Mouse (Mus musculus) heart, embryonic 11.5 days (tissue): ENCODE results near the gene Ell3. TPM values are rescaled to one million over a fixed set of nuclear protein-coding genes. Genes with fewer than 3 reads are reported as not detected.

ENCODE experiments used
- ATAC-seq: fragments of 200-750 bp; cut with Nextera tagmentation; replicated peaks from 2 replicates; pipeline ENCODE4 v1.8.0; 2017; ENCODE audit warnings: moderate library complexity; ENCODE audit not compliant: insufficient number of reproducible peaks, low FRiP score, low TSS enrichment
- H3K27ac ChIP-seq: fragments of 300-500 bp; sonication (generic); 2 replicates; pipeline ENCODE4 v1.5.1; 2014; ENCODE audit warnings: mild to moderate bottlenecking, low read depth, low read length
- H3K27me3 ChIP-seq: fragments of 300-500 bp; sonication (generic); 2 replicates; pipeline ENCODE4 v1.6.1; 2014; ENCODE audit warnings: mild to moderate bottlenecking, low read length, mixed read lengths; ENCODE audit not compliant: control insufficient read depth, insufficient read depth
- H3K36me3 ChIP-seq: fragments of 300-500 bp; sonication (generic); 2 replicates; pipeline ENCODE4 v1.6.1; 2014; ENCODE audit warnings: mild to moderate bottlenecking, low read length, moderate library complexity, mixed read lengths; ENCODE audit not compliant: control insufficient read depth, insufficient read depth
- H3K4me1 ChIP-seq: fragments of 300-500 bp; sonication (generic); 2 replicates; pipeline ENCODE4 v1.6.1; 2014; ENCODE audit warnings: low read length; ENCODE audit not compliant: control insufficient read depth, insufficient read depth
- H3K4me2 ChIP-seq: fragments of 300-500 bp; sonication (generic); 2 replicates; pipeline ENCODE4 v1.6.1; 2014; ENCODE audit warnings: mild to moderate bottlenecking, moderate library complexity
- H3K4me3 ChIP-seq: fragments of 300-500 bp; sonication (generic); 2 replicates; pipeline ENCODE4 v1.5.1; 2014; ENCODE audit warnings: low read depth, low read length
- H3K9ac ChIP-seq: fragments of 300-500 bp; sonication (generic); 2 replicates; pipeline ENCODE4 v1.6.1; 2014; ENCODE audit warnings: mild to moderate bottlenecking, low read depth, low read length, moderate library complexity
- H3K9me3 ChIP-seq: fragments of 300-500 bp; sonication (generic); replicated peaks from 2 replicates; pipeline ENCODE4 v1.6.1; 2016; ENCODE audit warnings: low read length; ENCODE audit not compliant: control insufficient read depth
- WGBS: fragments of 180-500 bp; shearing (Covaris S2); extraction: QIAGEN DNeasy Blood & Tissue Kit; methylation state at CpG from one replicate; pipeline ENCODE4 v1.1.7; 2014; ENCODE audit not compliant: insufficient replicate concordance; 5-methylcytosine and 5-hydroxymethylcytosine counted together
- polyA plus RNA-seq: library from polyadenylated mRNA; unstranded; fragments of >200 nt; fragmentation: Nextera tagmentation; extraction: Ambion mirVana; gene quantifications from 2 replicates; pipeline ENCODE4 v1.2.1, GENCODE M21; 2014

Gene Ell3
- polyA plus RNA-seq, 1 experiment from 2014 or later = 2.4 TPM

DNA sequence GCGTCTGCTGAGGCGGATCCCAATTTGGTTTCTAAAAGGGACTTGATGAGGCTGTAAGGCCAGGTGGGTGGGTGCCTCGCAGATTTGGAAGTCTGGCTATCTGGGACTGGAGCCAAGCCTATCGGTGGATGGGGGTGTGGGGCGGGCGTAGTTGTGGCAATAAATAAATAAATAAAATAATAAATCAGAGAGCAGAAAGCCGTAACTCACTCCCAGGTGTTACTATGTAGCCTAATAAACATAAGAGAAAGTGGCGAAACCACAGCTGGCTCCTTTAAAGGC, 1.1 kb downstream of the Ell3 start:
- Histone ChIP-seq H3K27me3 (no peaks in the 10 kb centered on the region), H3K4me1 (peaks cover 11% of the 10 kb centered on the region), H3K27ac (no peak overlapping the region), H3K9ac (peak overlapping the region; percentile 60), H3K4me3 (peak overlapping the region; percentile 52), H3K4me2 (peak overlapping the region; percentile 91), H3K9me3 (no peaks in the 10 kb centered on the region), H3K36me3 (peaks cover 8% of the 10 kb centered on the region; the same call in 1 of the 2 replicates)
- ATAC-seq = no peak
- 21% methylated on average over 8 of the region's 8 CpGs for WGBS

DNA sequence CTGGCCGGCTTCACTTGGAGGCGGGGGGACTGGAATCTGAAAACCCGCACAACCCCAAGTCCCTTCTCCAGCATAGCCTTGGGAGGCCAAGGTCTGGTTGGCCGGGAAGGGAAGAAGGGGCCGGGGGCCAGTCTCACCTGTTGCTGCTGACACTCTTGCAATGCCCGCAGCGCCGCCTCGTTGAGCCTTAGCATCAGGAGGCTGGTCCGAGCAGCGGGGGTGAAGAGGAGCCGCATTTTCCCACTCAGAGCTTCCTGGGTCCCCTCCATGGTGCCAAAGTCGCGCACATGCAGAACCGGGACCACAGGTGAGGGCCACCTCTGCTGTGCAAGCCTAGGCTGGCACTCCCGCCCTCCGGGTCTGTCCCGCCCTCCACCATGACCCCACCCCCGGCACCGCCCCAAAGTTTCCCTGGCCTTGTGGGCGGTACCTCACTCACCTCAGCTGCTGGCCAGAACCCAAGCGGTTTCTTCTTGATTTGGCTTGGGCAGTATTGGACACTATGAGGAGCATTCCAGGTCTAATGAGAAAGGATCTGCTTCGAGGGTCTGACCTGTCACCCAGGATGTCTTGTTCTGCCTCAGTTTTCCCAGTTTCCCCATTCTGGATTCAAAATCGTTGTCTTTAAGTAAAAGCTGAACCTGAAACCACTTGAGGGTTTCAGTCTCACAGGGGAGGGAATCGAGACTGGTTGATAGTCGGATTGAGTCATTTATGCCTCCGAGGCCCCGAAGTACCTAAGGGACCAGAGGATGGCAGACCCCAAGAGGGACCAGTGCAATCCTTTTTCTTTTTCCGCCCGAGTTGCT, 1.6 kb downstream of the Ell3 start:
- Histone ChIP-seq H3K4me3 (peak overlapping the region; percentile 52), H3K27ac (no peak overlapping the region), H3K4me2 (peak overlapping the region; percentile 91), H3K9ac (peak overlapping the region; percentile 60), H3K4me1 (peaks cover 8% of the 10 kb centered on the region), H3K36me3 (peaks cover 13% of the 10 kb centered on the region), H3K9me3 (no peaks in the 10 kb centered on the region), H3K27me3 (no peaks in the 10 kb centered on the region)
- WGBS = 2% methylated on average over 30 of the region's 30 CpGs
- ATAC-seq = peak; percentile 87

DNA sequence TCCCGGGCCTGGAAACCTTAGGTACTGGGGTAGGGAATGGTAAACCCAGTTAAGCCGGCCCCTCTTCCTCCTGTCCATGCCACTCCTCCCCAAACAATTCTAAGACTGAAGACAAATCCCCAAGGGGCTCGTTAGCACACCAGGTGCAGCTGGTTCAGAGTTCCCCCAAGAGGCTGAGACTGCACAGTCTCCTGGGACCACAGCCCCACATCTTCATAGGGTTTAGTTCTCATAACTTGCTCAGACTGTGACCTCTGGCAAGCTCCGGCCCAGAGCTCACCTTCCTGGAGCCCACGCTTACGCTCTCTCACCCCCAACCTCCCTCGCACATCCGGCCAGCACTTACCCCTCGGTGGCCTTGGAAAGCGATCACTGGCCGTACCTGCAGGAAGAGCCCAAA, 2.3 kb downstream of the Ell3 start:
- peaks cover 8% of the 10 kb centered on the region for H3K4me1 ChIP-seq
- H3K9me3 ChIP-seq = no peaks in the 10 kb centered on the region
- no peak overlapping the region for H3K27ac ChIP-seq
- WGBS = 11% methylated on average over 11 of the region's 11 CpGs
- 0 out of 2 replicates have a peak overlapping the region, but pooled peaks have one; percentile 60 for H3K9ac ChIP-seq
- peaks cover 17% of the 10 kb centered on the region for H3K36me3 ChIP-seq
- H3K4me3 ChIP-seq = peak overlapping the region; percentile 52
- H3K4me2 ChIP-seq = peak overlapping the region; percentile 91
- ATAC-seq = no peak
- H3K27me3 ChIP-seq = no peaks in the 10 kb centered on the region

DNA sequence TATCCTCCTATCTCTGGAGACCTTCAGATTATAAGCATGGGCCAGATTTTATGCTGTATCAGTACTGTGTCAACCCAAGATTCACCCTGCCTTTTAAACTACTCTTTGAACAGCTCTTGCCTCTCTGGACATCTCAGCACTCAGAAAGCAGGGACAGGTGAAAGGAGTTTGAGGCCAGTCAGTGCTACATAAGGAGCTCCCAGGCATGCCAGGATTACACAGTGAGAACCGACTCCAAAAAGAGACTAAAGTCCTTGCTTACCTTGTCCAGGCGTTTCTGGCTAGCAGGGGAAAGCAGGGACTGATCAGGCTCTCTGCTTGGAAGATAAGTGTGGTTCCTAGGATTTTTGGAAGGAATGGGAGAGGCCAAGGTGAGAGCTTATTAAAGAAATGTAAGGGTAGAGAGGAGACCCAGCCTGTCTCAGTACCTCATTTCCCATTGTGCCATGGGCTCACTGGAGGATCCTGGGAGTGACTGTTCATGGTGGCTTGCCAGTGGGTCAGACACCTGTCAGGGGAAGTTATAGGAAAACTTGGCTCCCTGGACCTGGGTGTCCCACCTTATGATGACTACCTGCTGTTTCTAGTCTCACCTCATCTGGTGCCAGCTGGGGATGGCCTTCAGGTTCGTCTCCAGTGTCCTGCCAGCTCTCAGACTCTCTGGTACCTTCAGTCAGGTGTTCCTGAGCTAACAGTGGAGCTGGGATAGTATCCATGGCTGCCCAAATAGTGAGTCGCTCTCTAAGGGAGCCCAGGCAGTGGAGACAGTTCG, 3.1 kb downstream of the Ell3 start:
- no peak overlapping the region for H3K4me3 ChIP-seq
- H3K9ac ChIP-seq = no peak overlapping the region
- no peak overlapping the region for H3K27ac ChIP-seq
- 45% methylated on average over 5 of the region's 5 CpGs for WGBS
- peaks cover 8% of the 10 kb centered on the region for H3K4me1 ChIP-seq
- no peak for ATAC-seq
- no peaks in the 10 kb centered on the region for H3K27me3 ChIP-seq
- no peaks in the 10 kb centered on the region for H3K9me3 ChIP-seq
- no peak overlapping the region for H3K4me2 ChIP-seq
- peaks cover 17% of the 10 kb centered on the region for H3K36me3 ChIP-seq

DNA sequence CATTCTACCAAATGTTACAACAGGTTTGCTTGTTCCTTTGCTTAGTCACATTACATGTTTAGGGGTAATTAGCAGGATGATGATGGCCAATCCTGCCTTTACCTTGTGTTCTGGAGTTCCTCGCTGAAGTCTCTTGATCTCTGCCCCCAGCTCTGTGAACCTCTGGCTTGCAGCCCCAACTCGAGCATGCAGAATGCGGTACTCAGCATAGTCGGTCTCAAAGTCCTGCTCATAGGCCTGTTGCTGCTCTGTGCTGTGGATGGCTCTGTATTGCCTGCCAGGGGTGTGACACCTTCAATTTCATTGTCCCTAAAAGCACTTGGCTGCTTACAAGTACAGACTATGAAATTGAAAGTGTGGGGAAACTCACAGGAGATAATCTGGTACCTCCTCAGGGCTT, 4.3 kb downstream of the Ell3 start:
- Histone ChIP-seq H3K4me3 (no peak overlapping the region), H3K27me3 (no peaks in the 10 kb centered on the region), H3K36me3 (peaks cover 29% of the 10 kb centered on the region), H3K27ac (no peak overlapping the region), H3K9me3 (no peaks in the 10 kb centered on the region), H3K4me1 (peaks cover 8% of the 10 kb centered on the region), H3K9ac (no peak overlapping the region), H3K4me2 (no peak overlapping the region)
- no peak for ATAC-seq
- WGBS = 72% methylated on average over 4 of the region's 4 CpGs

DNA sequence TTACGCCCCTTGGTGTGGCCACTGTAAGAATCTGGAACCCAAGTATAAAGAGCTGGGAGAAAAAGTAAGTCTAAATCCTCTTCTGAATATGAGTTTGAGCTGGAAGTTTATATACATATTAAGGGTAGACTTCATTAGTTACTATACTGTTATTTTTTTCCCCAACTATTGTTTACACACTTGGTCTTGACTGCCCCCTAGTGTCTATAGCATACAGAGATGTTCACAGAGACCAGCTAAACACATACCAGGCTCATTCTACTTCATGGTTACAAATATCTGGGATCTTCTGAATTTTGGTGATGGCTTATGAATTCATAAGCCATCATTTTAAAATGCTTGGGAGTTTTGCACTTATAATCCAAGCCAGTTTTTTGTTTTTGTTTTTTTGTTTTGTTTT, 9.2 kb downstream of the Ell3 start:
- H3K9ac ChIP-seq = no peak overlapping the region
- H3K4me2 ChIP-seq = no peak overlapping the region
- 86% methylated on average over 1 of the region's 1 CpGs for WGBS
- ATAC-seq = no peak
- no peak overlapping the region for H3K4me3 ChIP-seq
- H3K27me3 ChIP-seq = no peaks in the 10 kb centered on the region
- no peaks in the 10 kb centered on the region for H3K9me3 ChIP-seq
- H3K4me1 ChIP-seq = no peaks in the 10 kb centered on the region
- H3K36me3 ChIP-seq = peaks cover 63% of the 10 kb centered on the region
- no peak overlapping the region for H3K27ac ChIP-seq

DNA sequence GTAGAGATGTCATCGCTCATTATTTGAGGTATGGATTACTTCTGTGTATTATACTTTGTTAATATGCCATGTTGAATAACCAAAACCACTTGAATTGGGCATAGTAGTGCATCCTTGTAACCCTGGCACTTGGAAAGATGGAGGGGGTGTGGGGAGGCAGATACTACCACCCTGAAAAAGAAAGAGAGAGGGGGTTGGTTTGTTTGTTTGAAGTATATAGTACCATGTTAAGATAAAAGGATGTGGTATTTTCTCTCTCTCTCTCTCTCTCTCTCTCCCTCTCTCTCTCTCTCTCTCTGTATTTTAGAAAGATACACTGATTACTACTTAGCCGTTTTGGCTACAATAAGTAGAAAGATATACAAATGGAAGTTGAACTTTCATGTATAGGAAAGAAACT, 18.2 kb downstream of the Ell3 start:
- Histone ChIP-seq H3K36me3 (peaks cover 42% of the 10 kb centered on the region), H3K27me3 (no peaks in the 10 kb centered on the region), H3K4me2 (no peak overlapping the region), H3K9ac (no peak overlapping the region), H3K9me3 (no peaks in the 10 kb centered on the region), H3K4me1 (no peaks in the 10 kb centered on the region), H3K4me3 (no peak overlapping the region), H3K27ac (no peak overlapping the region)
- WGBS = 85% methylated on average over 2 of the region's 2 CpGs
- no peak for ATAC-seq

DNA sequence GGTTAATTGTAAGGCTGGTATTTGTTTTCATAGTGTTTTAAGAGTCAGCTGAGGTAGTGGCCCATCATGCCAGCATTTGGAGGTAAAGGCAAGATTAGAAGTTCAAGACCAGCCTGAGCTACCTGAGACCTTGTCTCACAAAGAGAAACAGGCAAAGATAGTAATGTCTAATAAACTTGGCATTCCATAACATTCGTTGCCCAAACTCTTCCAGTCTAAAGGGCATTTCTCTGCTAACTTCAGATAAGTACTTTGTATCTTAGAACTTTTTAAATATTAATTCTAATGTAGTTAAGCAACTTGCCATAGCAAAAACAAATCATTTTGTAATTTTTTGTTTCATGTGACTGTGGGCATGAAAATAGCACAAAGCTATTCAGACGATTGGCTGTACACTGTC, 20.9 kb downstream of the Ell3 start:
- Histone ChIP-seq H3K4me3 (no peak overlapping the region), H3K9ac (no peak overlapping the region), H3K4me2 (no peak overlapping the region), H3K9me3 (no peaks in the 10 kb centered on the region), H3K27ac (no peak overlapping the region), H3K36me3 (peaks cover 35% of the 10 kb centered on the region), H3K4me1 (no peaks in the 10 kb centered on the region), H3K27me3 (no peaks in the 10 kb centered on the region)
- WGBS = 93% methylated on average over 2 of the region's 2 CpGs
- no peak for ATAC-seq
